Mouse (Mus musculus) E14TG2a.4 (cell line): ENCODE results near the gene Fkbp15.

Source experiments
- CTCF ChIP-seq: conservative IDR thresholded peaks from 2 replicates; pipeline ENCODE4 v1.5.1; 2014; ENCODE audit warnings: low read length
- NANOG ChIP-seq: IDR thresholded peaks from 2 replicates; pipeline ENCODE4 v1.6.1; 2014; ENCODE audit warnings: borderline replicate concordance, low read length, mixed read lengths

- TF ChIP-seq CTCF (no peak), NANOG (no peak)
Measured at GRCm38 (mm10) chr4:62285576-62285975, 74.8 kb downstream of the Fkbp15 start.
